Comparison of ENCODE assay signal across 8 mouse cellular contexts in genomic region chr11:101226065-101226701, GRCm38 (mm10). TPM values are rescaled to one million over a fixed set of nuclear protein-coding genes. Genes with fewer than 3 reads are reported as not detected.
DNase-seq lines count a peak whose midpoint lies in the region; ATAC-seq and TF ChIP-seq lines count a peak whose summit lies in the region.

TSS of gene Ezh1 (minus strand) at chr11:101226463.

- H3K4me1 ChIP-seq in MEL (ENCODE audit: control insufficient read depth in 1 of 2, insufficient read depth in 2 of 2, low read length in 2 of 2): peaks cover 6 to 25% of the 10 kb centered on the region in 2 experiments
- no peaks in the 10 kb centered on the region for H3K4me1 ChIP-seq in cerebellum, adult 2 months (ENCODE audit: control insufficient read depth, insufficient read depth, low read length)
- 0 out of 2 replicates have a peak, but pooled peaks cover 6% of the 10 kb centered on the region for H3K4me1 ChIP-seq in forebrain, postnatal 0 days (ENCODE audit: insufficient read depth)
- peaks cover 7% of the 10 kb centered on the region for H3K4me1 ChIP-seq in lung, adult 2 months (ENCODE audit: control insufficient read depth, insufficient read depth, low read length)
- H3K4me1 ChIP-seq in neural tube, embryonic 15.5 days: peaks cover 30% of the 10 kb centered on the region

- peak within 1 kb of the TSS; percentile 87 to 96 for H3K4me3 ChIP-seq in MEL (ENCODE audit: control insufficient read depth in 1 of 2, insufficient read depth in 1 of 2, low read depth in 2 of 2, low read length in 2 of 2)
- H3K4me3 ChIP-seq in cerebellum, adult 2 months (replicated peaks; ENCODE audit: insufficient read depth, low read depth, low read length): peak within 1 kb of the TSS; percentile 86
- peak within 1 kb of the TSS; percentile 85 for H3K4me3 ChIP-seq in forebrain, postnatal 0 days (ENCODE audit: low read depth, low read length)
- H3K4me3 ChIP-seq in layer of hippocampus, adult 2 months: peak within 1 kb of the TSS; percentile 76
- peak within 1 kb of the TSS; percentile 90 for H3K4me3 ChIP-seq in lung, adult 2 months (replicated peaks; ENCODE audit: extremely low read depth, low read depth, low read length)
- peak within 1 kb of the TSS; percentile 95 for H3K4me3 ChIP-seq in neural tube, embryonic 15.5 days (replicated peaks)

- TF ChIP-seq CTCF in MEL (IDR thresholded peaks at IDR 0.05 in 2 of 3, conservative IDR thresholded peaks at IDR 0.05 in 1 of 3; ENCODE audit: control insufficient read depth in 1 of 3, insufficient read depth in 1 of 3, low read depth in 2 of 3, low read length in 3 of 3, poor library complexity in 1 of 3, severe bottlenecking in 1 of 3): peak in 1 of 3 experiments; percentile 3; a peak in 1 of 6 replicates
- TF ChIP-seq CTCF in cerebellum, adult 2 months (IDR thresholded peaks at IDR 0.05; ENCODE audit: borderline replicate concordance, insufficient read depth, low read depth, low read length): peak; percentile 30; the same call in 1 of the 2 replicates
- peak; percentile 65 for TF ChIP-seq CTCF in forebrain, postnatal 0 days (IDR thresholded peaks at IDR 0.05; ENCODE audit: low read depth)
- TF ChIP-seq CTCF in layer of hippocampus, adult 2 months (conservative IDR thresholded peaks at IDR 0.05): peak; percentile 63
- TF ChIP-seq CTCF in lung, adult 2 months (IDR thresholded peaks at IDR 0.05; ENCODE audit: insufficient read depth, low read length): no peak

- 0 out of 4 replicates have a peak, but pooled peaks of 1 of the 2 experiments have one; percentile 22 for TF ChIP-seq EP300 in MEL (IDR thresholded peaks at IDR 0.05; ENCODE audit: low read depth in 1 of 2, low read length in 2 of 2)

- intact Hi-C loops in heart, postnatal 36 days (cut with DNase I): no loop called here

- WGBS in cerebellum, adult 2 months: 1% methylated on average over 55 of the region's 56 CpGs
- 2% methylated on average over 52 of the region's 56 CpGs for WGBS in forebrain, postnatal 0 days
- WGBS in lung, adult 2 months: under 1% methylated on average over 54 of the region's 56 CpGs
- under 1% methylated on average over 56 of the region's 56 CpGs for whole genome bisulfite sequencing in neural tube, embryonic 15.5 days

- peaks cover 0 to 12% of the 10 kb centered on the region in 2 experiments; a peak in 2 of 4 replicates for H3K36me3 ChIP-seq in MEL (ENCODE audit: control insufficient read depth in 1 of 2, insufficient read depth in 2 of 2, low read length in 2 of 2)
- no peaks in the 10 kb centered on the region for H3K36me3 ChIP-seq in forebrain, postnatal 0 days (ENCODE audit: insufficient read depth)
- H3K36me3 ChIP-seq in neural tube, embryonic 15.5 days: no peaks in the 10 kb centered on the region

- peaks cover 5% of the 10 kb centered on the region; the same call in 1 of the 2 replicates for H3K79me2 ChIP-seq in MEL (ENCODE audit: control insufficient read depth, insufficient read depth, low read length, poor library complexity)

- peak; percentile 88 for DNase-seq in MEL (ENCODE audit: low read depth, low spot score)
- peak; percentile 94 to 97 for DNase-seq in cerebellum, adult 2 months
- peak; percentile 91 for DNase-seq in forebrain, postnatal 0 days
- DNase-seq in heart, postnatal 36 days: peak; percentile 94 to 95
- peak; percentile 87 to 93 for DNase-seq in layer of hippocampus, adult 2 months (ENCODE audit: low spot score in 2 of 2)
- peak; percentile 92 for DNase-seq in lung, adult 2 months
- peak; percentile 93 for DNase-seq in testis, postnatal 10 days (ENCODE audit: low spot score)

- peak within 1 kb of the TSS; percentile 91 for H3K4me2 ChIP-seq in forebrain, postnatal 0 days (ENCODE audit: low read depth)
- peak within 1 kb of the TSS; percentile 91 for H3K4me2 ChIP-seq in neural tube, embryonic 15.5 days

- peak; percentile 96 for ATAC-seq in forebrain, postnatal 0 days
- ATAC-seq in neural tube, embryonic 15.5 days (ENCODE audit: low FRiP score): peak; percentile 95

- H3K9ac ChIP-seq in MEL (ENCODE audit: control insufficient read depth, low read depth, low read length, poor library complexity, severe bottlenecking): peak within 1 kb of the TSS; percentile 71
- peak within 1 kb of the TSS; percentile 73 for H3K9ac ChIP-seq in forebrain, postnatal 0 days
- peak within 1 kb of the TSS; percentile 81 for H3K9ac ChIP-seq in neural tube, embryonic 15.5 days (replicated peaks)

- H3K27ac ChIP-seq in MEL (ENCODE audit: control insufficient read depth, low read depth, low read length): no peak within 1 kb of the TSS
- H3K27ac ChIP-seq in cerebellum, adult 2 months (ENCODE audit: insufficient read depth, low read length): 0 out of 2 replicates have a peak within 1 kb of the TSS, but pooled peaks have one; percentile 49
- H3K27ac ChIP-seq in forebrain, postnatal 0 days (ENCODE audit: low read depth, low read length): peak within 1 kb of the TSS; percentile 21; the same call in 1 of the 2 replicates
- H3K27ac ChIP-seq in layer of hippocampus, adult 2 months: peak within 1 kb of the TSS; percentile 94
- peak within 1 kb of the TSS; percentile 78 for H3K27ac ChIP-seq in neural tube, embryonic 15.5 days (replicated peaks)

- no peaks in the 10 kb centered on the region for H3K9me3 ChIP-seq in MEL (replicated peaks; ENCODE audit: insufficient read depth, low read length)
- H3K9me3 ChIP-seq in forebrain, postnatal 0 days (ENCODE audit: low read length): no peaks in the 10 kb centered on the region
- no peaks in the 10 kb centered on the region for H3K9me3 ChIP-seq in neural tube, embryonic 15.5 days (replicated peaks)

- peaks cover 0 to 2% of the 10 kb centered on the region in 2 experiments; a peak in 2 of 4 replicates for H3K27me3 ChIP-seq in MEL (ENCODE audit: control insufficient read depth in 1 of 2, insufficient read depth in 2 of 2, low read length in 2 of 2)
- no peaks in the 10 kb centered on the region for H3K27me3 ChIP-seq in cerebellum, adult 2 months (ENCODE audit: control insufficient read depth, insufficient read depth, low read length)
- H3K27me3 ChIP-seq in forebrain, postnatal 0 days (ENCODE audit: insufficient read depth, low read length): no peaks in the 10 kb centered on the region
- H3K27me3 ChIP-seq in neural tube, embryonic 15.5 days (replicated peaks): no peaks in the 10 kb centered on the region; the same call in 1 of the 2 replicates

- no peak for TF ChIP-seq RAD21 in MEL (IDR thresholded peaks at IDR 0.05; ENCODE audit: low read depth, low read length)

- TF ChIP-seq POLR2A in MEL (IDR thresholded peaks at IDR 0.05; ENCODE audit: control insufficient read depth in 1 of 2, insufficient read depth in 1 of 2, low read depth in 1 of 2, low read length in 2 of 2, poor library complexity in 1 of 2): peak; percentile 44 to 52; a peak in 1 of 4 replicates
- TF ChIP-seq POLR2A in cerebellum, adult 2 months (IDR thresholded peaks at IDR 0.05; ENCODE audit: borderline replicate concordance, insufficient read depth, low read length): peak; percentile 89
- TF ChIP-seq POLR2A in lung, adult 2 months (IDR thresholded peaks at IDR 0.05; ENCODE audit: borderline replicate concordance, extremely low read depth, low read depth, low read length): peak; percentile 72; the same call in 1 of the 2 replicates

TF ChIP-seq in MEL, 35 proteins besides CTCF, POLR2A, EP300 and RAD21 (continues in another document):
- TF ChIP-seq ZC3H11A (IDR thresholded peaks at IDR 0.05; ENCODE audit: low read depth, low read length) (no peak), MAX (IDR thresholded peaks at IDR 0.05; ENCODE audit: low read length) (peak; percentile 47; the same call in 1 of the 2 replicates), USF1 (IDR thresholded peaks at IDR 0.05; ENCODE audit: low read depth, low read length) (peak; percentile 64), TBP (IDR thresholded peaks at IDR 0.05; ENCODE audit: low read depth, low read length) (0 out of 2 replicates have a peak, but pooled peaks have one; percentile 34), SMC3 (IDR thresholded peaks at IDR 0.05; ENCODE audit: low read depth, low read length) (no peak), MXI1 (IDR thresholded peaks at IDR 0.05; ENCODE audit: low read depth, low read length) (peak; percentile 69; the same call in 1 of the 2 replicates), RCOR1 (IDR thresholded peaks at IDR 0.05; ENCODE audit: low read depth, low read length) (0 out of 2 replicates have a peak, but pooled peaks have one; percentile 11), E2F4 (IDR thresholded peaks at IDR 0.05; ENCODE audit: borderline replicate concordance, low read depth, low read length) (no peak), TCF12 (IDR thresholded peaks at IDR 0.05; ENCODE audit: low read depth, low read length) (0 out of 2 replicates have a peak, but pooled peaks have one; percentile 24), POLR2AphosphoS2 (IDR thresholded peaks at IDR 0.05; ENCODE audit: low read length) (no peak), ELF1 (IDR thresholded peaks at IDR 0.05; ENCODE audit: low read depth, low read length) (no peak), MAZ (IDR thresholded peaks at IDR 0.05; ENCODE audit: low read depth, low read length) (peak; percentile 36; the same call in 1 of the 2 replicates), SIN3A (IDR thresholded peaks at IDR 0.05; ENCODE audit: low read length) (0 out of 2 replicates have a peak, but pooled peaks have one; percentile 25), MAFK (IDR thresholded peaks at IDR 0.05; ENCODE audit: borderline replicate concordance, low read depth, low read length) (no peak), ZKSCAN1 (IDR thresholded peaks at IDR 0.05; ENCODE audit: low read depth, low read length) (no peak), BHLHE40 (IDR thresholded peaks at IDR 0.05; ENCODE audit: borderline replicate concordance, low read depth, low read length) (no peak), USF2 (IDR thresholded peaks at IDR 0.05; ENCODE audit: borderline replicate concordance in 1 of 2, insufficient read depth in 1 of 2, low read depth in 1 of 2, low read length in 2 of 2) (no peak), NRF1 (IDR thresholded peaks at IDR 0.05; ENCODE audit: insufficient read depth, low read depth, low read length, poor library complexity, severe bottlenecking) (peak; percentile 92), HCFC1 (IDR thresholded peaks at IDR 0.05; ENCODE audit: low read depth, low read length) (peak; percentile 60; the same call in 1 of the 2 replicates), TAL1 (IDR thresholded peaks at IDR 0.05; ENCODE audit: low read length) (no peak)

RNA-seq across cellular contexts. Expression of gene Ezh1, which starts in this region (rescaled TPM):
- total RNA-seq in MEL (2012; rRNA removed): 5.0 and 6.3 TPM in 2 replicates
- 1 to 10 TPM in 1 of 2 experiments, not detected in 1; 8.4 TPM for polyA plus RNA-seq in MEL (2012; ENCODE audit: insufficient read depth in 1 of 2, insufficient read length in 2 of 2, low read depth in 1 of 2, low replicate concordance in 2 of 2, missing spikeins in 1 of 2)
- polyA plus RNA-seq in cerebellum, adult 2 months (2012; rRNA removed): 64.4 and 70.7 TPM in 2 replicates
- 25.6 and 27.7 TPM in 2 replicates for total RNA-seq in forebrain, postnatal 0 days (2014; rRNA removed)
- polyA plus RNA-seq in forebrain, postnatal 0 days (2015; fragmentation: Nextera tagmentation; extraction: Ambion mirVana): 18.8 and 22.5 TPM in 2 replicates
- total RNA-seq in heart, postnatal 36 days (2021): 10 to 100 TPM; 34.8 to 36.7 TPM
- 10 to 100 TPM; 73.6 to 81.8 TPM for total RNA-seq in layer of hippocampus, adult 2 months (2021)
- polyA plus RNA-seq in lung, adult 2 months (2012; rRNA removed): 38.9 and 50.1 TPM in 2 replicates
- 25.4 and 26.1 TPM in 2 replicates for polyA plus RNA-seq in neural tube, embryonic 15.5 days (2015; fragmentation: Nextera tagmentation; extraction: Ambion mirVana)
